Mouse (Mus musculus): ENCODE measurements around the gene Crebzf.

- no peak for TF ChIP-seq EP300 (IDR thresholded peaks at IDR 0.05; ENCODE audit: low read depth)
- no peak for TF ChIP-seq CTCF (IDR thresholded peaks at IDR 0.05; ENCODE audit: low read depth)
Measured at GRCm38 (mm10) chr7:90395928-90396327, 46.6 kb upstream of the Crebzf start.

Measured in liver, embryonic 14.5 days (tissue).